Mouse (Mus musculus): Measurements from ENCODE around the gene Mtmr11. TPM values are rescaled to one million over a fixed set of nuclear protein-coding genes. Genes with fewer than 3 reads are reported as not detected.
A peak's percentile ranks its signal among the peaks of the same experiment; 100 is the strongest.
"Not testable (repeated sequence)": the region's sequence is repeated elsewhere in the genome, so short reads cannot be mapped to it uniquely, and the experiment has no call there.

Mtmr11 gene
- total and polyA plus RNA-seq, 3 experiments = 0.81 to 2.5 (median 0.83) TPM

DNA sequence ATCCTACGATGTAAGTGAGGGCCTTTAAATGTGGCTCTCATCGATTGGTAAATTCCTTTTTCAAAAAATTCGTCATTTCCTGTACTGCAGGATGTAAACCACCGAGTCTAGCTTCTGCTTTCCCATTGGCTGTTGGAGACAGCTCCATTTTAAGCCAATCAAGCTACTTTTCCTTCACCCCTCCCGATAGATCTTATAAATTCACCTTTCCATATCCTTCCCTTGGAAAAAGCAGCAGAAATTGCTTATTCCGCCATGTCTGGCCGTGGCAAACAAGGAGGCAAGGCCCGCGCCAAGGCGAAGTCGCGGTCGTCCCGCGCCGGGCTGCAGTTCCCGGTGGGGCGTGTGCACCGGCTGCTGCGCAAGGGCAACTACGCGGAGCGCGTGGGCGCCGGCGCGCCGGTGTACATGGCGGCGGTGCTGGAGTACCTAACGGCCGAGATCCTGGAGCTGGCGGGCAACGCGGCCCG, 57.9 kb downstream of the Mtmr11 start, which contains the start of the genes Bola1 and Hist2h2ab:
Gene Bola1, minus strand, starts transcription at position 49 of the 470 bp plus-strand sequence.
Gene Hist2h2ab, plus strand, starts transcription at position 205 of the 470 bp plus-strand sequence.
- dilution Hi-C loops (cut with MboI; ENCODE audit: extremely low pct_ligation_motif_present, extremely low pct_unique_long_range_greater_than_20kb, low sequenced_read_pairs) = no loop called here
- H3K79me2 ChIP-seq (replicated peaks; ENCODE audit: control insufficient read depth, extremely low read depth, insufficient read depth, poor library complexity, severe bottlenecking) = peaks cover 16% of the 10 kb centered on the region

DNA sequence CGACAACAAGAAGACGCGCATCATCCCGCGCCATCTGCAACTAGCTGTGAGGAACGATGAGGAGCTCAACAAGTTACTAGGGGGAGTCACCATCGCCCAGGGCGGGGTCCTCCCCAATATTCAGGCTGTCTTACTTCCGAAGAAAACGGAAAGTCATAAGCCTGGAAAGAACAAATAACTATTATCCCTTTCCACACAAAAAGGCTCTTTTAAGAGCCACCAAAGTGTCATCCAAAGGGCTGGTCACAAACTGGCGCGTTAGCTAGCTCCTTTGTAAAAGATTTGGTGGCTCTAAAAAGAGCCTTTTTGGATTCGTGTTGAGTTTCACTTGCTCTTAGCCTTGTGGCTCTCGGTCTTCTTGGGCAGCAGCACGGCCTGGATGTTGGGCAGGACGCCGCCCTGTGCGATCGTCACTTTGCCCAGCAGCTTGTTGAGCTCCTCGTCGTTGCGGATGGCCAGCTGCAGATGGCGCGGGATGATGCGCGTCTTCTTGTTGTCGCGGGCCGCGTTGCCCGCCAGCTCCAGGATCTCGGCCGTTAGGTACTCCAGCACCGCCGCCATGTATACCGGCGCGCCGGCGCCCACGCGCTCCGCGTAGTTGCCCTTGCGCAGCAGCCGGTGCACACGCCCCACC, 58.4 kb downstream of the Mtmr11 start:
- Histone ChIP-seq H3K79me2 (replicated peaks; ENCODE audit: control insufficient read depth, extremely low read depth, insufficient read depth, poor library complexity, severe bottlenecking) (peaks cover 16% of the 10 kb centered on the region), H3K4me1 (ENCODE audit: control insufficient read depth in 1 of 2, insufficient read depth in 2 of 2) (peaks cover 6 to 38% of the 10 kb centered on the region in 2 experiments), H3K4me2 (ENCODE audit: insufficient read depth, low read depth, poor library complexity, severe bottlenecking) (peak overlapping the region; percentile 42), H3K9ac (ENCODE audit: insufficient read depth, low read depth) (peak overlapping the region; percentile 99), H3K27ac (ENCODE audit: insufficient read depth, low read depth) (peak overlapping the region; percentile 99), H3K4me3 (replicated peaks in 1 of 3; ENCODE audit: low read depth in 2 of 3, low read length in 2 of 3, poor library complexity in 1 of 3) (peak overlapping the region; percentile 62 to 75 (median 73))
- H3K9me3 ChIP-seq (replicated peaks; ENCODE audit: low read length); H3K27me3 ChIP-seq (replicated peaks); dilution Hi-C loops (cut with MboI; ENCODE audit: extremely low pct_ligation_motif_present, extremely low pct_unique_long_range_greater_than_20kb, low sequenced_read_pairs); H3K36me3 ChIP-seq (replicated peaks in 1 of 2; ENCODE audit: control insufficient read depth in 1 of 2, insufficient read depth in 1 of 2, low read length in 1 of 2): not testable (repeated sequence)
- TF ChIP-seq POLR2A (IDR thresholded peaks at IDR 0.05; ENCODE audit: low read depth, low read length) (peak; percentile 90), NRF1 (IDR thresholded peaks at IDR 0.05; ENCODE audit: low read depth, low read length) (0 out of 2 replicates have a peak, but pooled peaks have one; percentile 32), POLR2AphosphoS2 (IDR thresholded peaks at IDR 0.05; ENCODE audit: low read depth, low read length) (peak; percentile 99), CHD1 (IDR thresholded peaks at IDR 0.05; ENCODE audit: low read depth, low read length) (peak; percentile 68; the same call in 1 of the 2 replicates), MEF2A (IDR thresholded peaks at IDR 0.05; ENCODE audit: borderline replicate concordance, low read depth, low read length) (0 out of 2 replicates have a peak, but pooled peaks have one; percentile 6), ZMIZ1 (IDR thresholded peaks at IDR 0.05; ENCODE audit: low read depth, low read length) (peak; percentile 85; the same call in 1 of the 2 replicates), NELFE (IDR thresholded peaks at IDR 0.05; ENCODE audit: low read depth, low read length) (peak; percentile 68; the same call in 1 of the 2 replicates)
- DNase-seq (ENCODE audit: extremely low read depth) = peak; percentile 69
- in situ Hi-C loops (cut with MboI; ENCODE audit: low pct_ligation_motif_present, low pct_unique_long_range_greater_than_20kb, low sequenced_read_pairs) = loop anchor here (10.0 kb wide), 2 partner anchors 255 to 565 kb away; partner anchors contain the start of gene Mcl1

More for the DNA sequence above, 57.9 kb downstream of the Mtmr11 start, which contains the start of the genes Bola1 and Hist2h2ab:
- Histone ChIP-seq H3K4me2 (ENCODE audit: insufficient read depth, low read depth, poor library complexity, severe bottlenecking) (peak within 1 kb of the TSS; percentile 86), H3K27me3 (replicated peaks) (no peaks in the 10 kb centered on the region), H3K27ac (ENCODE audit: insufficient read depth, low read depth) (peak within 1 kb of the TSS; percentile 99), H3K9me3 (replicated peaks; ENCODE audit: low read length) (no peaks in the 10 kb centered on the region), H3K9ac (ENCODE audit: insufficient read depth, low read depth) (peak within 1 kb of the TSS; percentile 99), H3K4me3 (replicated peaks in 1 of 3; ENCODE audit: low read depth in 2 of 3, low read length in 2 of 3, poor library complexity in 1 of 3) (peak within 1 kb of the TSS; percentile 62 to 75 (median 73)), H3K36me3 (replicated peaks in 1 of 2; ENCODE audit: control insufficient read depth in 1 of 2, insufficient read depth in 1 of 2, low read length in 1 of 2) (no peaks in the 10 kb centered on the region), H3K4me1 (ENCODE audit: control insufficient read depth in 1 of 2, insufficient read depth in 2 of 2) (peaks cover 2 to 32% of the 10 kb centered on the region in 2 experiments; a peak in 3 of 4 replicates)
- in situ Hi-C loops (cut with MboI; ENCODE audit: low pct_ligation_motif_present, low pct_unique_long_range_greater_than_20kb, low sequenced_read_pairs) = loop anchor here (10.0 kb wide), 2 partner anchors 255 to 565 kb away; partner anchors contain the start of gene Mcl1
- peak; percentile 88 for DNase-seq (ENCODE audit: extremely low read depth)
- TF ChIP-seq MYC (IDR thresholded peaks at IDR 0.05; ENCODE audit: low read depth, low read length) (peak; percentile 65), SMC3 (IDR thresholded peaks at IDR 0.05; ENCODE audit: low read depth, low read length) (no peak), SIN3A (IDR thresholded peaks at IDR 0.05; ENCODE audit: low read length) (peak; percentile 64; the same call in 1 of the 2 replicates), JUND (conservative IDR thresholded peaks at IDR 0.05; ENCODE audit: low read depth, low read length) (0 out of 2 replicates have a peak, but pooled peaks have one; percentile 7), USF2 (conservative IDR thresholded peaks at IDR 0.05; ENCODE audit: low read depth, low read length) (no peak), TCF12 (IDR thresholded peaks at IDR 0.05; ENCODE audit: low read depth, low read length) (peak; percentile 63; the same call in 1 of the 2 replicates), RAD21 (IDR thresholded peaks at IDR 0.05; ENCODE audit: low read depth, low read length) (no peak), MAZ (IDR thresholded peaks at IDR 0.05; ENCODE audit: low read depth, low read length) (peak; percentile 88), MXI1 (IDR thresholded peaks at IDR 0.05; ENCODE audit: low read depth, low read length) (peak; percentile 85), ZNF384 (IDR thresholded peaks at IDR 0.05; ENCODE audit: low read depth, low read length) (no peak), RCOR1 (conservative IDR thresholded peaks at IDR 0.05; ENCODE audit: low read depth, low read length) (peak; percentile 88; the same call in 1 of the 2 replicates), CHD2 (IDR thresholded peaks at IDR 0.05; ENCODE audit: low read length) (peak; percentile 10; the same call in 1 of the 2 replicates), ZKSCAN1 (IDR thresholded peaks at IDR 0.05; ENCODE audit: borderline replicate concordance, low read depth, low read length) (no peak), NELFE (IDR thresholded peaks at IDR 0.05; ENCODE audit: low read depth, low read length) (peak; percentile 83), ZC3H11A (IDR thresholded peaks at IDR 0.05; ENCODE audit: low read depth, low read length) (no peak), EP300 (IDR thresholded peaks at IDR 0.05; ENCODE audit: low read length) (peak; percentile 41; the same call in 1 of the 2 replicates), KAT2A (IDR thresholded peaks at IDR 0.05; ENCODE audit: insufficient replicate concordance, low read length) (0 out of 2 replicates have a peak, but pooled peaks have one; percentile 59), ELF1 (IDR thresholded peaks at IDR 0.05; ENCODE audit: low read depth, low read length) (peak; percentile 29; the same call in 1 of the 2 replicates), ETS1 (conservative IDR thresholded peaks at IDR 0.05; ENCODE audit: low read depth, low read length) (peak; percentile 9; the same call in 1 of the 2 replicates), IRF4 (IDR thresholded peaks at IDR 0.05; ENCODE audit: low read depth, low read length) (peak; percentile 41; the same call in 1 of the 2 replicates), POLR2A (IDR thresholded peaks at IDR 0.05; ENCODE audit: low read depth, low read length) (peak; percentile 89), MEF2A (IDR thresholded peaks at IDR 0.05; ENCODE audit: borderline replicate concordance, low read depth, low read length) (0 out of 2 replicates have a peak, but pooled peaks have one; percentile 18), MAX (IDR thresholded peaks at IDR 0.05; ENCODE audit: low read length) (peak; percentile 77), BHLHE40 (IDR thresholded peaks at IDR 0.05; ENCODE audit: low read depth, low read length) (peak; percentile 31; the same call in 1 of the 2 replicates), NRF1 (IDR thresholded peaks at IDR 0.05; ENCODE audit: low read depth, low read length) (peak; percentile 75), HCFC1 (IDR thresholded peaks at IDR 0.05; ENCODE audit: low read depth, low read length) (peak; percentile 68), ZMIZ1 (IDR thresholded peaks at IDR 0.05; ENCODE audit: low read depth, low read length) (peak; percentile 95; the same call in 1 of the 2 replicates), CTCF (conservative IDR thresholded peaks at IDR 0.05 in 1 of 2, IDR thresholded peaks at IDR 0.05 in 1 of 2; ENCODE audit: low read depth in 2 of 2, low read length in 2 of 2) (no peak), GABPA (IDR thresholded peaks at IDR 0.05; ENCODE audit: insufficient replicate concordance, low read depth, low read length) (no peak), TBP (conservative IDR thresholded peaks at IDR 0.05; ENCODE audit: low read depth, low read length) (peak; percentile 95), POLR2AphosphoS2 (IDR thresholded peaks at IDR 0.05; ENCODE audit: low read depth, low read length) (no peak; the same call in 1 of the 2 replicates), CHD1 (IDR thresholded peaks at IDR 0.05; ENCODE audit: low read depth, low read length) (peak; percentile 42; the same call in 1 of the 2 replicates), USF1 (IDR thresholded peaks at IDR 0.05; ENCODE audit: low read depth, low read length) (no peak), E2F4 (IDR thresholded peaks at IDR 0.05; ENCODE audit: insufficient replicate concordance, low read depth, low read length) (0 out of 2 replicates have a peak, but pooled peaks have one; percentile 54), MAFK (IDR thresholded peaks at IDR 0.05; ENCODE audit: insufficient replicate concordance, low read length) (0 out of 2 replicates have a peak, but pooled peaks have one; percentile 37), UBTF (IDR thresholded peaks at IDR 0.05; ENCODE audit: low read depth, low read length) (no peak), PAX5 (IDR thresholded peaks at IDR 0.05; ENCODE audit: low read length) (no peak), JUN (IDR thresholded peaks at IDR 0.05; ENCODE audit: insufficient read depth, low read depth, low read length) (no peak)

All from CH12.LX (cell line).